Mouse (Mus musculus) erythroblast, embryonic 14.5 days (primary cell): Measurements from ENCODE around the gene Dkkl1.

Experiments used
- GATA1 ChIP-seq: IDR thresholded peaks from 2 replicates; pipeline ENCODE4 v1.6.1; 2012; ENCODE audit warnings: low read length, inconsistent platforms, mixed read lengths
- TAL1 ChIP-seq: IDR thresholded peaks from 3 replicates; pipeline ENCODE4 v1.6.1; 2012; ENCODE audit warnings: low read length, inconsistent platforms, mixed read lengths

GRCm38 (mm10) chr7:45231941-45232340 is 20.0 kb upstream of the Dkkl1 start:
- no peak for TF ChIP-seq TAL1
- TF ChIP-seq GATA1 = no peak
